Mouse (Mus musculus) neural tube, embryonic 10.5 days (tissue): ENCODE measurements at regions not wholly inside any gene's neighbourhood (a gene's known extent, or its start where the extent isn't known, plus 50 kb on each side); places are given as distances from the start of the nearest gene placed in this dataset.
"Not testable (repeated sequence)": the region's sequence is repeated elsewhere in the genome, so short reads cannot be mapped to it uniquely, and the experiment has no call there.

ENCODE experiments used
- DNase-seq: peaks from one replicate; pipeline ENCODE4 v3.0.0-alpha.2; 2017; ENCODE audit warnings: low spot score; ENCODE audit errors: extremely low spot score

GRCm38 (mm10) chr6:68977959-68978358 lies 1442.4 kb upstream of the Tacstd2 start:
- DNase-seq = no peak

GRCm38 (mm10) chr6:68964012-68964411 lies 1428.4 kb upstream of the Tacstd2 start:
- DNase-seq = no peak

GRCm38 (mm10) chr6:68938104-68938503 lies 1402.5 kb upstream of the Tacstd2 start:
- DNase-seq = not testable (repeated sequence)

- not testable (repeated sequence) for DNase-seq
Observed at GRCm38 (mm10) chr6:68931860-68932259, 1396.3 kb upstream of the Tacstd2 start.

- DNase-seq = no peak
Observed at GRCm38 (mm10) chr6:68915536-68915935, 1379.9 kb upstream of the Tacstd2 start.

- no peak for DNase-seq
Observed at GRCm38 (mm10) chr6:68884130-68884529, 1348.5 kb upstream of the Tacstd2 start.

- DNase-seq = not testable (repeated sequence)
Observed at GRCm38 (mm10) chr6:68852761-68853160, 1317.2 kb upstream of the Tacstd2 start.

- no peak for DNase-seq
Observed at GRCm38 (mm10) chr6:68852286-68852685, 1316.7 kb upstream of the Tacstd2 start.

GRCm38 (mm10) chr6:68835186-68835585 lies 1299.6 kb upstream of the Tacstd2 start:
- no peak for DNase-seq

GRCm38 (mm10) chr6:68834633-68835032 lies 1299.0 kb upstream of the Tacstd2 start:
- DNase-seq = no peak

GRCm38 (mm10) chr6:68828460-68828859 lies 1292.9 kb upstream of the Tacstd2 start:
- not testable (repeated sequence) for DNase-seq

GRCm38 (mm10) chr6:68813346-68813745 lies 1277.8 kb upstream of the Tacstd2 start:
- no peak for DNase-seq

GRCm38 (mm10) chr6:68799205-68799604 lies 1263.6 kb upstream of the Tacstd2 start:
- not testable (repeated sequence) for DNase-seq

- DNase-seq = no peak
Observed at GRCm38 (mm10) chr6:68771507-68771906, 1235.9 kb upstream of the Tacstd2 start.

- no peak for DNase-seq
Observed at GRCm38 (mm10) chr6:68750451-68750850, 1214.9 kb upstream of the Tacstd2 start.

- DNase-seq = no peak
Observed at GRCm38 (mm10) chr6:68749699-68750098, 1214.1 kb upstream of the Tacstd2 start.

GRCm38 (mm10) chr6:68738573-68738972 lies 1203.0 kb upstream of the Tacstd2 start:
- DNase-seq = no peak

GRCm38 (mm10) chr6:68736647-68737046 lies 1201.1 kb upstream of the Tacstd2 start:
- no peak for DNase-seq

GRCm38 (mm10) chr6:68736068-68736467 lies 1200.5 kb upstream of the Tacstd2 start:
- DNase-seq = no peak

GRCm38 (mm10) chr6:68711084-68711483 lies 1175.5 kb upstream of the Tacstd2 start:
- not testable (repeated sequence) for DNase-seq

GRCm38 (mm10) chr6:68704291-68704800 lies 1168.8 kb upstream of the Tacstd2 start:
- DNase-seq = not testable (repeated sequence)

- DNase-seq = not testable (repeated sequence)
Observed at GRCm38 (mm10) chr6:68680792-68681110, 1145.2 kb upstream of the Tacstd2 start.

GRCm38 (mm10) chr6:68680099-68680791 lies 1144.6 kb upstream of the Tacstd2 start:
- no peak for DNase-seq
